Mouse (Mus musculus): ENCODE results near the gene Ntn4. TPM values are rescaled to one million over a fixed set of nuclear protein-coding genes. Genes with fewer than 3 reads are reported as not detected.

The Ntn4 gene
- polyA plus RNA-seq, 1 experiment from 2014 or later, result 0.97 TPM

GRCm38 (mm10) chr10:93648598-93649102, 8.2 kb downstream of the Ntn4 start:
- no peaks in the 10 kb centered on the region for H3K9me3 ChIP-seq (replicated peaks; ENCODE audit: control insufficient read depth, low read length)
- no peak overlapping the region for H3K9ac ChIP-seq (ENCODE audit: low read length)
- no peaks in the 10 kb centered on the region for H3K27me3 ChIP-seq (replicated peaks; ENCODE audit: control insufficient read depth, insufficient read depth, low read length)
- 92% methylated on average over 8 of the region's 8 CpGs for WGBS
- H3K36me3 ChIP-seq (ENCODE audit: control insufficient read depth, insufficient read depth, low read length), result peaks cover 19% of the 10 kb centered on the region
- no peak overlapping the region for H3K4me3 ChIP-seq (ENCODE audit: low read depth, low read length)
- H3K27ac ChIP-seq (ENCODE audit: low read depth, low read length), result no peak overlapping the region
- DNase-seq (ENCODE audit: low spot score) (no peak), ATAC-seq (no peak)
- H3K4me2 ChIP-seq (ENCODE audit: low read length), result no peak overlapping the region
- no peaks in the 10 kb centered on the region for H3K4me1 ChIP-seq (ENCODE audit: control insufficient read depth, insufficient read depth, low read length)

- ATAC-seq, result no peak
- Histone ChIP-seq H3K27ac (ENCODE audit: low read depth, low read length) (no peak overlapping the region), H3K9ac (ENCODE audit: low read length) (no peak overlapping the region), H3K4me1 (ENCODE audit: control insufficient read depth, insufficient read depth, low read length) (no peaks in the 10 kb centered on the region), H3K36me3 (ENCODE audit: control insufficient read depth, insufficient read depth, low read length) (peaks cover 19% of the 10 kb centered on the region), H3K4me3 (ENCODE audit: low read depth, low read length) (no peak overlapping the region), H3K9me3 (replicated peaks; ENCODE audit: control insufficient read depth, low read length) (no peaks in the 10 kb centered on the region), H3K27me3 (replicated peaks; ENCODE audit: control insufficient read depth, insufficient read depth, low read length) (no peaks in the 10 kb centered on the region), H3K4me2 (ENCODE audit: low read length) (no peak overlapping the region)
- 80% methylated on average over 5 of the region's 5 CpGs for WGBS
- DNase-seq (ENCODE audit: low spot score), result no peak
Observed at GRCm38 (mm10) chr10:93649127-93649526, 8.6 kb downstream of the Ntn4 start.

- peaks cover 17% of the 10 kb centered on the region for H3K36me3 ChIP-seq (ENCODE audit: control insufficient read depth, insufficient read depth, low read length)
- no peaks in the 10 kb centered on the region for H3K27me3 ChIP-seq (replicated peaks; ENCODE audit: control insufficient read depth, insufficient read depth, low read length)
- no peaks in the 10 kb centered on the region for H3K9me3 ChIP-seq (replicated peaks; ENCODE audit: control insufficient read depth, low read length)
- DNase-seq (ENCODE audit: low spot score), result no peak
- H3K4me3 ChIP-seq (ENCODE audit: low read depth, low read length), result no peak overlapping the region
- WGBS, result 88% methylated on average over 5 of the region's 5 CpGs
- no peak overlapping the region for H3K9ac ChIP-seq (ENCODE audit: low read length)
- H3K27ac ChIP-seq (ENCODE audit: low read depth, low read length), result no peak overlapping the region
- H3K4me1 ChIP-seq (ENCODE audit: control insufficient read depth, insufficient read depth, low read length), result no peaks in the 10 kb centered on the region
- ATAC-seq, result no peak
- no peak overlapping the region for H3K4me2 ChIP-seq (ENCODE audit: low read length)
Observed at GRCm38 (mm10) chr10:93649600-93649999, 9.1 kb downstream of the Ntn4 start.

- H3K9me3 ChIP-seq (replicated peaks; ENCODE audit: control insufficient read depth, low read length), result no peaks in the 10 kb centered on the region
- peak; percentile 48; the same call in 1 of the 2 replicates for ATAC-seq
Observed at GRCm38 (mm10) chr10:93653322-93653721, 12.8 kb downstream of the Ntn4 start.

GRCm38 (mm10) chr10:93655428-93655827, 14.9 kb downstream of the Ntn4 start:
- no peak for ATAC-seq
- Histone ChIP-seq H3K4me2 (ENCODE audit: low read length) (no peak overlapping the region), H3K27ac (ENCODE audit: low read depth, low read length) (no peak overlapping the region), H3K27me3 (replicated peaks; ENCODE audit: control insufficient read depth, insufficient read depth, low read length) (no peaks in the 10 kb centered on the region), H3K9me3 (replicated peaks; ENCODE audit: control insufficient read depth, low read length) (no peaks in the 10 kb centered on the region), H3K9ac (ENCODE audit: low read length) (no peak overlapping the region), H3K4me1 (ENCODE audit: control insufficient read depth, insufficient read depth, low read length) (no peaks in the 10 kb centered on the region), H3K36me3 (ENCODE audit: control insufficient read depth, insufficient read depth, low read length) (no peaks in the 10 kb centered on the region), H3K4me3 (ENCODE audit: low read depth, low read length) (no peak overlapping the region)
- no peak for DNase-seq (ENCODE audit: low spot score)
- WGBS, result 81% methylated on average over 15 of the region's 15 CpGs

More at GRCm38 (mm10) chr10:93653322-93653721, 12.8 kb downstream of the Ntn4 start:
- no peaks in the 10 kb centered on the region for H3K4me1 ChIP-seq (ENCODE audit: control insufficient read depth, insufficient read depth, low read length)
- no peak overlapping the region for H3K4me2 ChIP-seq (ENCODE audit: low read length)
- no peak overlapping the region for H3K9ac ChIP-seq (ENCODE audit: low read length)
- no peak overlapping the region for H3K4me3 ChIP-seq (ENCODE audit: low read depth, low read length)
- 66% methylated on average over 2 of the region's 2 CpGs for WGBS
- H3K36me3 ChIP-seq (ENCODE audit: control insufficient read depth, insufficient read depth, low read length), result no peaks in the 10 kb centered on the region
- DNase-seq (ENCODE audit: low spot score), result peak; percentile 62
- no peaks in the 10 kb centered on the region for H3K27me3 ChIP-seq (replicated peaks; ENCODE audit: control insufficient read depth, insufficient read depth, low read length)
- no peak overlapping the region for H3K27ac ChIP-seq (ENCODE audit: low read depth, low read length)

- DNase-seq (ENCODE audit: low spot score) (no peak), ATAC-seq (no peak)
- H3K36me3 ChIP-seq (ENCODE audit: control insufficient read depth, insufficient read depth, low read length), result no peaks in the 10 kb centered on the region
- no peak overlapping the region for H3K27ac ChIP-seq (ENCODE audit: low read depth, low read length)
- no peaks in the 10 kb centered on the region for H3K4me1 ChIP-seq (ENCODE audit: control insufficient read depth, insufficient read depth, low read length)
- no peaks in the 10 kb centered on the region for H3K27me3 ChIP-seq (replicated peaks; ENCODE audit: control insufficient read depth, insufficient read depth, low read length)
- H3K4me2 ChIP-seq (ENCODE audit: low read length), result no peak overlapping the region
- H3K4me3 ChIP-seq (ENCODE audit: low read depth, low read length), result no peak overlapping the region
- H3K9me3 ChIP-seq (replicated peaks; ENCODE audit: control insufficient read depth, low read length), result no peaks in the 10 kb centered on the region
- WGBS, result 93% methylated on average over 1 of the region's 1 CpGs
- H3K9ac ChIP-seq (ENCODE audit: low read length), result no peak overlapping the region
Observed at GRCm38 (mm10) chr10:93659792-93660191, 19.3 kb downstream of the Ntn4 start.

GRCm38 (mm10) chr10:93661348-93661991, 21.0 kb downstream of the Ntn4 start:
- Histone ChIP-seq H3K9ac (ENCODE audit: low read length) (no peak overlapping the region), H3K27me3 (replicated peaks; ENCODE audit: control insufficient read depth, insufficient read depth, low read length) (no peaks in the 10 kb centered on the region), H3K36me3 (ENCODE audit: control insufficient read depth, insufficient read depth, low read length) (no peaks in the 10 kb centered on the region), H3K27ac (ENCODE audit: low read depth, low read length) (no peak overlapping the region), H3K9me3 (replicated peaks; ENCODE audit: control insufficient read depth, low read length) (no peaks in the 10 kb centered on the region), H3K4me2 (ENCODE audit: low read length) (no peak overlapping the region), H3K4me1 (ENCODE audit: control insufficient read depth, insufficient read depth, low read length) (no peaks in the 10 kb centered on the region), H3K4me3 (ENCODE audit: low read depth, low read length) (no peak overlapping the region)
- WGBS, result 68% methylated on average over 6 of the region's 6 CpGs
- ATAC-seq (no peak), DNase-seq (ENCODE audit: low spot score) (no peak)

- Histone ChIP-seq H3K36me3 (ENCODE audit: control insufficient read depth, insufficient read depth, low read length) (no peaks in the 10 kb centered on the region), H3K4me2 (ENCODE audit: low read length) (no peak overlapping the region), H3K27me3 (replicated peaks; ENCODE audit: control insufficient read depth, insufficient read depth, low read length) (no peaks in the 10 kb centered on the region), H3K4me3 (ENCODE audit: low read depth, low read length) (no peak overlapping the region), H3K4me1 (ENCODE audit: control insufficient read depth, insufficient read depth, low read length) (no peaks in the 10 kb centered on the region), H3K27ac (ENCODE audit: low read depth, low read length) (no peak overlapping the region), H3K9me3 (replicated peaks; ENCODE audit: control insufficient read depth, low read length) (no peaks in the 10 kb centered on the region), H3K9ac (ENCODE audit: low read length) (no peak overlapping the region)
- DNase-seq (ENCODE audit: low spot score) (no peak), ATAC-seq (no peak)
- 76% methylated on average over 5 of the region's 5 CpGs for WGBS
Observed at GRCm38 (mm10) chr10:93662018-93662417, 21.5 kb downstream of the Ntn4 start.

- Histone ChIP-seq H3K4me3 (ENCODE audit: low read depth, low read length) (no peak overlapping the region), H3K36me3 (ENCODE audit: control insufficient read depth, insufficient read depth, low read length) (no peaks in the 10 kb centered on the region), H3K9ac (ENCODE audit: low read length) (no peak overlapping the region), H3K4me2 (ENCODE audit: low read length) (no peak overlapping the region), H3K27me3 (replicated peaks; ENCODE audit: control insufficient read depth, insufficient read depth, low read length) (no peaks in the 10 kb centered on the region), H3K4me1 (ENCODE audit: control insufficient read depth, insufficient read depth, low read length) (no peaks in the 10 kb centered on the region), H3K27ac (ENCODE audit: low read depth, low read length) (no peak overlapping the region), H3K9me3 (replicated peaks; ENCODE audit: control insufficient read depth, low read length) (no peaks in the 10 kb centered on the region)
- DNase-seq (ENCODE audit: low spot score) (no peak), ATAC-seq (no peak)
- WGBS, result 67% methylated on average over 2 of the region's 2 CpGs
Observed at GRCm38 (mm10) chr10:93666222-93666621, 25.7 kb downstream of the Ntn4 start.

All from forebrain, embryonic 14.5 days (tissue).